In genomic region chrX:139828363-139829092, GRCm38 (mm10) we compare ENCODE assay signal across 24 mouse cellular contexts. TPM values are rescaled to one million over a fixed set of nuclear protein-coding genes. Genes with fewer than 3 reads are reported as not detected.
A peak's percentile ranks its signal among the peaks of the same experiment; 100 is the strongest.
DNase-seq lines count a peak whose midpoint lies in the region; ATAC-seq and TF ChIP-seq lines count a peak whose summit lies in the region.
"Had no signal": no experiment of that assay in that cellular context is flagged by ENCODE, and none has a peak within 500 bp of the region (broad histone marks: within the 10 kb centered on the region; RNA-seq: fewer than 3 reads in every experiment).

No protein-coding gene starts in this region.

- H3K4me3 ChIP-seq in MEL (ENCODE audit: control insufficient read depth in 1 of 2, insufficient read depth in 1 of 2, low read depth in 2 of 2, low read length in 2 of 2), result peak overlapping the region in 1 of 2 experiments; percentile 24; a peak in 1 of 4 replicates
- no peak overlapping the region for H3K4me3 ChIP-seq in liver, embryonic 12.5 days
- H3K4me3 ChIP-seq: embryonic facial prominence, embryonic 10.5 days; embryonic facial prominence, embryonic 12.5 days; forebrain, embryonic 13.5 days; forebrain, embryonic 15.5 days had no signal

- peaks cover 14% of the 10 kb centered on the region in 2 experiments for H3K4me1 ChIP-seq in MEL (ENCODE audit: control insufficient read depth in 1 of 2, insufficient read depth in 2 of 2, low read length in 2 of 2)
- H3K4me1 ChIP-seq in liver, embryonic 12.5 days, result peaks cover 12% of the 10 kb centered on the region; the same call in 1 of the 2 replicates
- H3K4me1 ChIP-seq: embryonic facial prominence, embryonic 10.5 days; embryonic facial prominence, embryonic 12.5 days; forebrain, embryonic 13.5 days; forebrain, embryonic 15.5 days had no signal

- peak; percentile 47 for TF ChIP-seq RAD21 in MEL (IDR thresholded peaks at IDR 0.05; ENCODE audit: low read depth, low read length)

- WGBS in liver, embryonic 12.5 days (ENCODE audit: insufficient replicate concordance), result 77% methylated on average over 6 of the region's 6 CpGs

- H3K79me2 ChIP-seq in MEL (ENCODE audit: control insufficient read depth, insufficient read depth, low read length, poor library complexity), result no peaks in the 10 kb centered on the region

- H3K9me3 ChIP-seq in MEL (replicated peaks; ENCODE audit: insufficient read depth, low read length), result no peaks in the 10 kb centered on the region
- H3K9me3 ChIP-seq in liver, embryonic 12.5 days (replicated peaks), result no peaks in the 10 kb centered on the region
- H3K9me3 ChIP-seq: embryonic facial prominence, embryonic 10.5 days; embryonic facial prominence, embryonic 12.5 days; forebrain, embryonic 13.5 days; forebrain, embryonic 15.5 days; G1E had no signal

- peak; percentile 72 to 75 for TF ChIP-seq EP300 in MEL (IDR thresholded peaks at IDR 0.05; ENCODE audit: low read depth in 1 of 2, low read length in 2 of 2)

- H3K36me3 ChIP-seq in MEL (ENCODE audit: control insufficient read depth in 1 of 2, insufficient read depth in 2 of 2, low read length in 2 of 2), result peaks cover 0 to 25% of the 10 kb centered on the region in 2 experiments; a peak in 2 of 4 replicates
- H3K36me3 ChIP-seq in liver, embryonic 12.5 days, result no peaks in the 10 kb centered on the region
- H3K36me3 ChIP-seq: embryonic facial prominence, embryonic 10.5 days; embryonic facial prominence, embryonic 12.5 days; forebrain, embryonic 15.5 days had no signal

- H3K4me2 ChIP-seq in liver, embryonic 12.5 days, result no peak overlapping the region
- H3K4me2 ChIP-seq: embryonic facial prominence, embryonic 12.5 days; forebrain, embryonic 13.5 days; forebrain, embryonic 15.5 days had no signal

- H3K9ac ChIP-seq in MEL (ENCODE audit: control insufficient read depth, low read depth, low read length, poor library complexity, severe bottlenecking), result no peak overlapping the region; the same call in 1 of the 2 replicates
- no peak overlapping the region for H3K9ac ChIP-seq in liver, embryonic 12.5 days
- H3K9ac ChIP-seq: embryonic facial prominence, embryonic 12.5 days; forebrain, embryonic 13.5 days; forebrain, embryonic 15.5 days; forebrain, postnatal 0 days had no signal

- peak; percentile 72 for ATAC-seq in megakaryocyte-erythroid progenitor cell, adult 5-6 weeks (replicated peaks; ENCODE audit: low FRiP score, low TSS enrichment, poor library complexity, severe bottlenecking)
- ATAC-seq in liver, embryonic 12.5 days, result no peak
- ATAC-seq: CD4-positive, CD25-positive, alpha-beta regulatory T cell, adult 4 months; forebrain, embryonic 13.5 days; forebrain, embryonic 15.5 days; forebrain, postnatal 0 days had no signal

- H3K27me3 ChIP-seq in MEL (ENCODE audit: control insufficient read depth in 1 of 2, insufficient read depth in 2 of 2, low read length in 2 of 2), result no peaks in the 10 kb centered on the region
- no peaks in the 10 kb centered on the region for H3K27me3 ChIP-seq in liver, embryonic 12.5 days (replicated peaks)
- H3K27me3 ChIP-seq: CH12.LX; embryonic facial prominence, embryonic 12.5 days; forebrain, embryonic 13.5 days; forebrain, embryonic 15.5 days had no signal

- DNase-seq in 416B (ENCODE audit: low read depth) (peak; percentile 31), MEL (ENCODE audit: low read depth, low spot score) (peak; percentile 50)
- DNase-seq in thymus, postnatal 14 days, result no peak
- DNase-seq: adrenal gland, adult 2 months; adrenal gland, postnatal 10 days; adrenal gland, postnatal 25 days; B cell, adult 2 months; cerebellum, adult 11-12 months; cerebellum, adult 2 months; cerebellum, adult 9-10 months; cerebellum, postnatal 10 days; cerebellum, postnatal 25 days; forebrain, postnatal 0 days had no signal

- no peak for TF ChIP-seq POLR2A in MEL (IDR thresholded peaks at IDR 0.05; ENCODE audit: control insufficient read depth in 1 of 2, insufficient read depth in 1 of 2, low read depth in 1 of 2, low read length in 2 of 2, poor library complexity in 1 of 2)

- peak in 1 of 3 experiments; percentile 34; a peak in 2 of 6 replicates for TF ChIP-seq CTCF in MEL (IDR thresholded peaks at IDR 0.05 in 2 of 3, conservative IDR thresholded peaks at IDR 0.05 in 1 of 3; ENCODE audit: control insufficient read depth in 1 of 3, insufficient read depth in 1 of 3, low read depth in 2 of 3, low read length in 3 of 3, poor library complexity in 1 of 3, severe bottlenecking in 1 of 3)

- H3K27ac ChIP-seq in MEL (ENCODE audit: control insufficient read depth, low read depth, low read length), result peak overlapping the region; percentile 43; the same call in 1 of the 2 replicates
- H3K27ac ChIP-seq in liver, embryonic 12.5 days, result no peak overlapping the region
- H3K27ac ChIP-seq: embryonic facial prominence, embryonic 10.5 days; embryonic facial prominence, embryonic 12.5 days; forebrain, embryonic 13.5 days; forebrain, embryonic 15.5 days had no signal

TF ChIP-seq in MEL, 35 proteins besides CTCF, POLR2A, EP300 and RAD21:
- peak; percentile 46 for TF ChIP-seq SMC3 (IDR thresholded peaks at IDR 0.05; ENCODE audit: low read depth, low read length)
- TF ChIP-seq ZNF384 (IDR thresholded peaks at IDR 0.05; ENCODE audit: low read depth, low read length), result peak; percentile 90
- TF ChIP-seq E2F4 (IDR thresholded peaks at IDR 0.05; ENCODE audit: borderline replicate concordance, low read depth, low read length), result no peak
- 0 out of 2 replicates have a peak, but pooled peaks have one; percentile 45 for TF ChIP-seq SIN3A (IDR thresholded peaks at IDR 0.05; ENCODE audit: low read length)
- no peak for TF ChIP-seq MAFK (IDR thresholded peaks at IDR 0.05; ENCODE audit: borderline replicate concordance, low read depth, low read length)
- TF ChIP-seq ZMIZ1 (IDR thresholded peaks at IDR 0.05; ENCODE audit: low read depth, low read length), result no peak
- 0 out of 2 replicates have a peak, but pooled peaks have one; percentile 12 for TF ChIP-seq MYB (IDR thresholded peaks at IDR 0.05; ENCODE audit: low read depth, low read length)
- TF ChIP-seq ZC3H11A (IDR thresholded peaks at IDR 0.05; ENCODE audit: low read depth, low read length), result peak; percentile 58
- no peak for TF ChIP-seq UBTF (IDR thresholded peaks at IDR 0.05; ENCODE audit: borderline replicate concordance, insufficient read depth, low read depth, low read length)
- TF ChIP-seq MEF2A (IDR thresholded peaks at IDR 0.05; ENCODE audit: extremely low read depth, insufficient replicate concordance, low read depth, low read length, poor library complexity, severe bottlenecking), result 0 out of 2 replicates have a peak, but pooled peaks have one; percentile 59
- TF ChIP-seq POLR2AphosphoS5 (IDR thresholded peaks at IDR 0.05; ENCODE audit: borderline replicate concordance, low read depth, low read length), result no peak
- TF ChIP-seq ELF1 (IDR thresholded peaks at IDR 0.05; ENCODE audit: low read depth, low read length), result no peak
- peak; percentile 71 for TF ChIP-seq GATA1 (IDR thresholded peaks at IDR 0.05; ENCODE audit: low read depth, low read length)
- TF ChIP-seq HCFC1 (IDR thresholded peaks at IDR 0.05; ENCODE audit: low read depth, low read length), result 0 out of 2 replicates have a peak, but pooled peaks have one; percentile 23
- no peak for TF ChIP-seq NRF1 (IDR thresholded peaks at IDR 0.05; ENCODE audit: insufficient read depth, low read depth, low read length, poor library complexity, severe bottlenecking)
- TF ChIP-seq TBP (IDR thresholded peaks at IDR 0.05; ENCODE audit: low read depth, low read length), result no peak
- TF ChIP-seq TCF12 (IDR thresholded peaks at IDR 0.05; ENCODE audit: low read depth, low read length), result peak; percentile 39; the same call in 1 of the 2 replicates
- TF ChIP-seq GABPA (IDR thresholded peaks at IDR 0.05; ENCODE audit: low read depth, low read length), result no peak
- TF ChIP-seq CHD2 (IDR thresholded peaks at IDR 0.05; ENCODE audit: low read length), result no peak
- peak; percentile 49; the same call in 1 of the 2 replicates for TF ChIP-seq MYC (IDR thresholded peaks at IDR 0.05; ENCODE audit: low read depth, low read length)
- TF ChIP-seq MAX (IDR thresholded peaks at IDR 0.05; ENCODE audit: low read length), result no peak
- TF ChIP-seq USF1 (IDR thresholded peaks at IDR 0.05; ENCODE audit: low read depth, low read length), result no peak
- peak; percentile 29; the same call in 1 of the 2 replicates for TF ChIP-seq ETS1 (IDR thresholded peaks at IDR 0.05; ENCODE audit: low read depth, low read length)
TF ChIP-seq in MEL: peak in this region for 11.

RNA-seq across cellular contexts. Expression of gene Cldn2, which starts 27.9 kb away (rescaled TPM):
- not detected in 2 replicates for total RNA-seq in MEL (2012; rRNA removed)
- not detected for polyA plus RNA-seq in MEL (2012; ENCODE audit: insufficient read depth in 1 of 2, insufficient read length in 2 of 2, low read depth in 1 of 2, low replicate concordance in 2 of 2, missing spikeins in 1 of 2)
- total RNA-seq in megakaryocyte-erythroid progenitor cell, adult 5-6 weeks (2014; fragmentation: Nextera tagmentation), result not detected in 2 replicates
- total RNA-seq in megakaryocyte-erythroid progenitor cell, adult 5-6 weeks (2017), result not detected in 2 replicates
- polyA plus RNA-seq in liver, embryonic 12.5 days (2016; fragmentation: Nextera tagmentation; extraction: Ambion mirVana), result 0.08 and 0.11 TPM in 2 replicates
- total RNA-seq: adrenal gland, postnatal 25 days; CH12.LX had no signal
- polyA plus RNA-seq: adrenal gland, adult 2 months; CD4-positive, CD25-positive, alpha-beta regulatory T cell, adult 4 months had no signal

RNA-seq across cellular contexts. Expression of gene Morc4, which starts 42.9 kb away (rescaled TPM):
- total RNA-seq in MEL (2012; rRNA removed), result 4.2 and 4.6 TPM in 2 replicates
- 100 to 1,000 TPM in 1 of 2 experiments, 10 to 100 TPM in 1; 20.4 to 221 TPM for polyA plus RNA-seq in MEL (2012; ENCODE audit: insufficient read depth in 1 of 2, insufficient read length in 2 of 2, low read depth in 1 of 2, low replicate concordance in 2 of 2, missing spikeins in 1 of 2)
- total RNA-seq in megakaryocyte-erythroid progenitor cell, adult 5-6 weeks (2014; fragmentation: Nextera tagmentation), result 0.28 and 0.30 TPM in 2 replicates
- total RNA-seq in megakaryocyte-erythroid progenitor cell, adult 5-6 weeks (2017), result 2.4 TPM in 1 of 2 replicates, not detected in the other
- 16.2 and 17.0 TPM in 2 replicates for polyA plus RNA-seq in liver, embryonic 12.5 days (2016; fragmentation: Nextera tagmentation; extraction: Ambion mirVana)
- total RNA-seq: CH12.LX had no signal
- polyA plus RNA-seq: CD4-positive, CD25-positive, alpha-beta regulatory T cell, adult 4 months had no signal

RNA-seq across cellular contexts. Expression of gene Ripply1, which starts 46.4 kb away (rescaled TPM):
- not detected in 2 replicates for total RNA-seq in MEL (2012; rRNA removed)
- not detected for polyA plus RNA-seq in MEL (2012; ENCODE audit: insufficient read depth in 1 of 2, insufficient read length in 2 of 2, low read depth in 1 of 2, low replicate concordance in 2 of 2, missing spikeins in 1 of 2)
- not detected in 2 replicates for total RNA-seq in megakaryocyte-erythroid progenitor cell, adult 5-6 weeks (2014; fragmentation: Nextera tagmentation)
- total RNA-seq in megakaryocyte-erythroid progenitor cell, adult 5-6 weeks (2017), result not detected in 2 replicates
- polyA plus RNA-seq in liver, embryonic 12.5 days (2016; fragmentation: Nextera tagmentation; extraction: Ambion mirVana), result not detected in 2 replicates
- total RNA-seq: adrenal gland, adult 2 months; adrenal gland, postnatal 10 days; adrenal gland, postnatal 25 days; CH12.LX; forebrain, postnatal 0 days; G1E had no signal
- polyA plus RNA-seq: adrenal gland, adult 2 months; CD4-positive, CD25-positive, alpha-beta regulatory T cell, adult 4 months; cortical plate, adult 2 months; embryonic facial prominence, embryonic 12.5 days; forebrain, embryonic 11.5 days; forebrain, embryonic 13.5 days; forebrain, embryonic 15.5 days; forebrain, postnatal 0 days had no signal
